Mouse (Mus musculus): ENCODE measurements around the gene Btrc. TPM values are rescaled to one million over a fixed set of nuclear protein-coding genes. Genes with fewer than 3 reads are reported as not detected.

Gene Btrc
- total RNA-seq, 2 experiments from 2014 or later: 105 to 107 TPM

- no peak for DNase-seq (ENCODE audit: low spot score in 2 of 2)
- intact Hi-C loops (cut with DNase I): loop anchor here (5.0 kb wide), 1 partner anchor 372 kb away; no protein-coding TSS in a partner anchor
Measured at GRCm38 (mm10) chr19:45549128-45549915, 185.8 kb downstream of the Btrc start.

DNA sequence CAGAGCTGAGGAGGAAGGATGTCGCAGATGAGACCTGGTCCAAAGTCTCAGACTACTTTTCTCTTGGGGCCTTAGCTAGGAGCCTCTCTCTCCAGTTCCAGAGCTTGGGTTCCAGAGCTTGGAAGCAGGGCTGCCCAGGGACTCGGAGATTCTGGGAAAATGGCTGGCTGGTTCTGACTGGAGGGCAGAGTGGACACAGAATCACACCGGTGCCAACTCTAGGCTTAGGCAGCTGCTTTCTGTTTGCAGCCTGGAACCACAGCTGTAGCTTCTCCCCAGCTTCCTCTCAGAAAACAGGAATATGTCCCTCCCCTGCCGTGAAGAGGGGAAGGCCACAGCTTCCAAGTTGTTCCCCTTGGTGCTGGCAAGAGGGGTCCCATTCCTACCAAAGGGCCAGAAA lies 186.4 kb downstream of the Btrc start:
- no peak for DNase-seq (ENCODE audit: low spot score in 2 of 2)
- intact Hi-C loops (cut with DNase I): loop anchor here (5.0 kb wide), 1 partner anchor 373 kb away; no protein-coding TSS in a partner anchor

DNA sequence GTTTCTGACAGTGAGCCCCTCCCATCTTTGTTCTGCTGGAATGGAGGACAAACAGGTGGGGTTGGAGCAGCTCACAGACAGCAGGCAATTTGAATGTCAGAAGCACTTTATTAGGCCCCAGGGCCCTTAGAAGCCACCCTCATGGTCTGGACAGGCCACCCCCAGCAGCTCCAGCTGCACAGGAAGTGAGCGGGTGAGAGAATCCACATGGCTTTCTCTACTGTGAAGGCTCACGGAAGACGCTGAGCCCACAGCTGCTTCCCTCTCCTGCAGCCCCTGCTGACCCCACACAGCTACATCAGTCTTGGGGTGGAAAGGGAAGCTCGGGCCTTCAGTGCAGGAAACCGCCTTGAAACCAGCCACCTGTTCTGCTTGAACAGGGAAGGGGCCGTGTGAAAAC lies 188.7 kb downstream of the Btrc start:
- DNase-seq (ENCODE audit: low spot score in 2 of 2): no peak
- intact Hi-C loops (cut with DNase I): no loop called here

DNA sequence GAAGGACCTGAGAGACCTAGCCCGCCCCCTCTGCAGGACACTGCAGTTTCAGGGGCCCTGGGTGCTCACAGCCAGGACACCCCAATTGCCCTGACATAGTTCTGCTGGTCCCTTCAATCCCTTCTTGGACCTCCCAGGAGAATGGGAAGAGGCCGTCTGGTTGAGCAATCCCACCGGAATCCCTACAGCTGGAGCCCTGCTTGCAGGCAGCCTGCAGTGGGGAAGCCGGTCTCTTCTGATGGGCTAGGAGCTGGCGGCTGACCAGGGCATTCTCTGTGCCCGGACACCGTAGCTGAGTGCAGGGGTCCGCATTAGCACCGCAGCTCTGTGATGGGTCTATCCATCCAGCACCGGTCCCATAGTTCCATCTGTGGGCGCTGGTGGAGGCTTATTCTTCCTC lies 190.6 kb downstream of the Btrc start:
- intact Hi-C loops (cut with DNase I): no loop called here
- DNase-seq (ENCODE audit: low spot score in 2 of 2): no peak

GRCm38 (mm10) chr19:45560153-45560890 lies 196.8 kb downstream of the Btrc start, which contains the start of the genes Poll and Gm17018:
Poll (minus strand) TSS chr19:45560531.
Gm17018 (plus strand) TSS chr19:45560615.
- intact Hi-C loops (cut with DNase I): no loop called here
- DNase-seq (ENCODE audit: low spot score in 2 of 2): peak; percentile 83 to 91

- intact Hi-C loops (cut with DNase I): no loop called here
- no peak for DNase-seq (ENCODE audit: low spot score in 2 of 2)
Measured at GRCm38 (mm10) chr19:45565925-45566715, 202.6 kb downstream of the Btrc start.

DNA sequence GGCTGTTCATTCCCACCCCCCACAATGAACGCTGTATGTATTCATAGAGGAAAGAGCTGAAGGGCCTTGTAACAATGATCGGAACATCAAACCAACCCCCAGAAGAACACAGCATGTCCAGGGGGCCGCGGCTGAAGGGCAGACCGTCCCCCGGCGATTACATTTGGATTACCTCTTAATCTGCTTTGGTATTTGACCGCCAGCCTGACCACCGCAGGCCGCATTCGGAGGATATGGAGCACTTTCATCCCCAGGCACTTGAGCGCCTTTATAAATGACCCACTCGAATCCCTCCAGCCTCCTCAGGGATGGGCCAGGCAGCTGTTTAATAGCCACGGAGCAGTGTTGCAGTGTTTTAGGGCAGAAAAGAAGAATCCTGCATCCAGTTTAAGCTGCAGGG lies 203.8 kb downstream of the Btrc start:
- DNase-seq (ENCODE audit: low spot score in 2 of 2): no peak
- intact Hi-C loops (cut with DNase I): no loop called here

GRCm38 (mm10) chr19:45573033-45573432 lies 209.5 kb downstream of the Btrc start:
- intact Hi-C loops (cut with DNase I): loop anchor here (10.0 kb wide), 1 partner anchor 442 kb away; no protein-coding TSS in a partner anchor
- no peak for DNase-seq (ENCODE audit: low spot score in 2 of 2)

GRCm38 (mm10) chr19:45573861-45574267 lies 210.3 kb downstream of the Btrc start:
- DNase-seq (ENCODE audit: low spot score in 2 of 2): peak; percentile 75 to 77
- intact Hi-C loops (cut with DNase I): loop anchor here (2.0 to 10.0 kb wide), 2 partner anchors 173 to 441 kb away; no protein-coding TSS in a partner anchor

DNA sequence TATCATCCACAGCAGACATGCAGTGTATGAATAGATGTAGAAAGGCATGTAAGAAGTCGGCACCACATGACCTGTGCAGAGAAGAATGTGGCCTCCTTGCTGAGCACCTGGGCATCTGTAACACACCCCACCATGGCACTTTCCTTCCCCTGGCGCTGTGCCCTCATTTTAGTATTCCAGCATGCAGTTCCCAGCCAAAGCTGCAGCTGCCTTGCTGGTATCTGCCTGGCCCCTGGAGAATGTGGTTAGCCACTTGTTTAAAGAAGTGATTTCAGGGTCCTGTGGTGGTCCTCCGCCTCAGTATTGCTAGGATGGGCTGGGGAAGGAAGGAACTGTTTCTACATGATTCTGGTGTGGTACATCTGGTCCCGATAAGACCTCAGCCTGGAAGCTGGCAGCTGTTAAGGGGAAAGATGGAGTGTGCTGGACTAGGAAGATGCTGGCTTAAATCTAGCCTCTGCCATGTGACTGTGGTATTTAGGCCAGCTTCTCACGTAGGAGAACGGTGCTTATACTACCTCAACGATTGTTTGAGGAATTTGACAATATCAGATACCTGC lies 210.9 kb downstream of the Btrc start:
- no peak for DNase-seq (ENCODE audit: low spot score in 2 of 2)
- intact Hi-C loops (cut with DNase I): loop anchor here (2.0 to 10.0 kb wide), 2 partner anchors 172 to 440 kb away; no protein-coding TSS in a partner anchor

DNA sequence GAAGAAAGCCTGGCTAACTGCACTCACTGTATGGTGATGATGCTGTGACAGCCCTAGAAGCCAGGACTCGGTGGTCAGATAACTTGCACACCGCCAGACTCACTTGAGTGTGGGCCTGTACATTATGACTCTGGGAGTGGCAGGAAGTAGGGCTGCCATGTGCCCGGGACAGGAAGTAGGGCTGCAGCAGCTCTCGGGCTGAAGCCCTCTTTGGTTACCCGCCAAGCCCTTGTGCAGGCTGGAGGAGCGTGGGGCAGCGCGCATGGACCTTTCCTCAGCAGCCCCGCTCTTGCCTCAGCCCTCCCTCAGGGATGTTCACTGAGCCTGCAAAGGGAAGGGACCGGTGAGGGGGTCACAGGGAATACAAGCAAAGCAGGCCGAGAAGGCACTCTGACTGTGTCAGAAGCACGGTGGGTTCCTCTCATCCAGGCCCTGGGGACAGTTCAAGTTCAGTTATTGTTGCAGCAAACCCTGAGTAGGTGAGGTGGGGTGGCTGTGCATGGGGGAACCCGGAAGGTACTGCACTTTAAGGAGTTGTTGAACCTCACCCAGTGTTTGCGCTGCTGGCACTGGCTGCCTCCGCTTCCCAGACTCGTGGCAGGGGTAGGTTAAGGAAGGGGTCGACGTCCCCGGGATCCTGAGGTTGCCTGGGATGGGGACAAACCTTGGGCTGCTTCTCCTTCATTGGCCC lies 211.6 kb downstream of the Btrc start:
- intact Hi-C loops (cut with DNase I): loop anchor here (2.0 to 10.0 kb wide), 2 partner anchors 172 to 440 kb away; no protein-coding TSS in a partner anchor

GRCm38 (mm10) chr19:45575632-45576001 lies 212.1 kb downstream of the Btrc start:
- DNase-seq (ENCODE audit: low spot score in 2 of 2): no peak
- intact Hi-C loops (cut with DNase I): loop anchor here (2.0 to 10.0 kb wide), 2 partner anchors 171 to 439 kb away; no protein-coding TSS in a partner anchor

More for the DNA sequence above, 211.6 kb downstream of the Btrc start:
- no peak for DNase-seq (ENCODE audit: low spot score in 2 of 2)

DNA sequence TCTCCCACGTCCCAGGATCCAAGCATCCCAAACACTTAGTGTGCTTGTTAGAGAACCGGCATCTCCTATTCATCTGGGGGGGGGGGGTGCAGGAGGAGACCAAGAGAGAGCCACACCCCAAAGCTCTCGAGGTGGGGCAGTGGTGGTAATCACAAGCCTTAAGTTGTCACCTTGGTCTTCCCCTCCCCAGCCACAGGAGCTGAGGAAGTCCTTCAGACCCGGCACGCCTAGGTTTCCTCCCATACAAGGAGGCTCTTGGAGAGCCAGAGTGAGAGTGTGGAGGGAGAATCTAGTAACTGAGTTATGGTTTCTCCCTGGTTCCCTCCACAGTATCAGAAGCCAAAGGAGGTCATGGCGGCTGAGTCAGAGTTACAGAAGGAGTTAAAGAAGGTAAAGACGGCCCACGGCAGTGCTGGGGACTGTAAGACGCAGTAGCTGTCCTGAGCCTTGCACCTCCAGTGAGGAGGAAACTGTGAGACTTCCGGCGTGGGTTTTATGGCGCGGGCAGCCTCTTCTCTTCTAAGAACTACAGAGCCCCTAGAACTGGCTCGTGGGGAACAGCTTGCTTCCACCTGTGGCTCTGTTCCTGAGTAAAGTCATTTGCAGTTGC lies 213.7 kb downstream of the Btrc start:
- DNase-seq (ENCODE audit: low spot score in 2 of 2): no peak
- intact Hi-C loops (cut with DNase I): loop anchor here (10.0 kb wide), 1 partner anchor 438 kb away; no protein-coding TSS in a partner anchor

DNA sequence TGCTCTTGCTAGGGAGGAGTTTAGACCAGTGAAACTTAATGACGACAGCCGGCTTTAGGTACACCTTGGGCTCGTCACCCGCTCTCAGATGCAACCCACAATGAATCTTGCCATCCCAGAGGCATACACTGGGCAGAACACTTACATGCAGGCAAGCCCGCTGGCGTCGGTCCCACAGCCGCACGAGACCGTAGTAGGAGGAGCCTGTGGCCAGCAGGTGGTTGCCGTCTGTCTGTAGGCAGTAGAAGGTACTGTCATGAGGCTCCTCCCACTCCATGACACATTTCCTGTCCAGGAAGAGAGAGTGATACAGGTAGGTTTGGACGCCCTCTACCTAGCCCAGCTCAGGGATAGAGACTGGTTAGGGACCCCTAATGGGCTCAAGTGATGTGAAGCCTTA lies 215.4 kb downstream of the Btrc start:
- intact Hi-C loops (cut with DNase I): loop anchor here (10.0 kb wide), 1 partner anchor 436 kb away; no protein-coding TSS in a partner anchor
- DNase-seq (ENCODE audit: low spot score in 2 of 2): no peak

- intact Hi-C loops (cut with DNase I): loop anchor here (10.0 kb wide), 1 partner anchor 435 kb away; no protein-coding TSS in a partner anchor
- DNase-seq (ENCODE audit: low spot score in 2 of 2): no peak
Measured at GRCm38 (mm10) chr19:45579416-45579815, 215.9 kb downstream of the Btrc start.

All from left cerebral cortex, postnatal 25 days (tissue).